Mouse (Mus musculus) left cerebral cortex, postnatal 36 days (tissue): ENCODE results near the gene Npdc1. TPM values are rescaled to one million over a fixed set of nuclear protein-coding genes. Genes with fewer than 3 reads are reported as not detected.
A peak's percentile ranks its signal among the peaks of the same experiment; 100 is the strongest.

Experiments
- microRNA-seq: library from miRNA; unstranded; fragments of <30 nt; microRNA quantifications from one replicate; pipeline ENCODE4 v1.2.0, GENCODE M21; 2022
- total RNA-seq, 2 experiments: library from RNA; stranded (reverse); gene quantifications; 2 replicates each; pipeline ENCODE4 v1.2.3; 2021

Npdc1 gene
- total RNA-seq, 2 experiments from 2014 or later = 325 to 339 TPM

Small RNA genes lying within 50 kb of the gene (microRNA-seq; reads per million reads assigned to microRNA genes)
- gene Mir3087 = 5.1 reads per million, percentile 17 among the genes with 10 or more reads in this experiment

Other genes with a start within 250 kb of the Npdc1 start
- gene Nrarp, start 218.6 kb upstream of the Npdc1 start, total RNA-seq = 10 to 100 TPM; 19.7 to 30.7 TPM
- 1 to 10 TPM; 1.6 to 2.3 TPM for gene Tor4a, start 202.5 kb upstream of the Npdc1 start, total RNA-seq
- gene Nelfb, start 187.9 kb upstream of the Npdc1 start, total RNA-seq = 10 to 100 TPM; 55.4 to 58.5 TPM
- under 1 TPM in 1 of 2 experiments, not detected in 1; 0.29 TPM for gene Stpg3, start 184.7 kb upstream of the Npdc1 start, total RNA-seq
- not detected for gene Fam166a, start 180.6 kb upstream of the Npdc1 start, total RNA-seq
- 100 to 1,000 TPM; 334 to 390 TPM for gene Tubb4b, start 174.6 kb upstream of the Npdc1 start, total RNA-seq
- gene Slc34a3, start 165.0 kb upstream of the Npdc1 start, total RNA-seq = not detected
- not detected for gene Rnf224, start 162.6 kb upstream of the Npdc1 start, total RNA-seq
- 100 to 1,000 TPM; 244 to 282 TPM for gene Rnf208, start 157.1 kb upstream of the Npdc1 start, total RNA-seq
- not detected for gene Cysrt1, start 156.9 kb upstream of the Npdc1 start, total RNA-seq
- 1 to 10 TPM; 1.9 to 3.2 TPM for gene AL732309.1, start 152.5 kb upstream of the Npdc1 start, total RNA-seq
- gene Tmem203, start 143.9 kb upstream of the Npdc1 start, total RNA-seq = 10 to 100 TPM; 32.8 to 44.3 TPM
- gene Tprn, start 136.7 kb upstream of the Npdc1 start, total RNA-seq = 10 to 100 TPM; 18.5 to 24.7 TPM
- 10 to 100 TPM; 60.1 to 68.3 TPM for gene Ssna1, start 126.9 kb upstream of the Npdc1 start, total RNA-seq
- 10 to 100 TPM; 78.9 to 82.8 TPM for gene Anapc2, start 126.9 kb upstream of the Npdc1 start, total RNA-seq
- not detected for gene Tmem210, start 111.2 kb upstream of the Npdc1 start, total RNA-seq
- not detected for gene Lrrc26, start 109.4 kb upstream of the Npdc1 start, total RNA-seq
- 100 to 1,000 TPM; 451 to 471 TPM for gene Grin1, start 80.2 kb upstream of the Npdc1 start, total RNA-seq
- gene Man1b1, start 67.0 kb upstream of the Npdc1 start, total RNA-seq = 10 to 100 TPM; 57.0 to 63.7 TPM
- gene Dpp7, start 43.0 kb upstream of the Npdc1 start, total RNA-seq = 10 to 100 TPM; 27.1 to 34.1 TPM
- gene Uap1l1, start 33.7 kb upstream of the Npdc1 start, total RNA-seq = 10 to 100 TPM; 17.0 to 20.8 TPM
- 1 to 10 TPM; 2.7 to 4.1 TPM for gene Sapcd2, start 27.0 kb upstream of the Npdc1 start, total RNA-seq
- 10 to 100 TPM; 12.0 to 13.9 TPM for gene Entpd2, start 3.5 kb upstream of the Npdc1 start, total RNA-seq
- gene Fut7, start 23.9 kb downstream of the Npdc1 start, total RNA-seq = under 1 TPM in 1 of 2 experiments, not detected in 1; 0.20 TPM
- 100 to 1,000 TPM; 169 to 174 TPM for gene Abca2, start 29.4 kb downstream of the Npdc1 start, total RNA-seq
- gene Clic3, start 57.5 kb downstream of the Npdc1 start, total RNA-seq = under 1 TPM in 1 of 2 experiments, not detected in 1; 0.69 TPM
- 10 to 100 TPM; 72.8 to 75.8 TPM for gene Paxx, start 61.7 kb downstream of the Npdc1 start, total RNA-seq
- 1,000 to 10,000 TPM; 1,442 to 2,237 TPM for gene Ptgds, start 70.7 kb downstream of the Npdc1 start, total RNA-seq
- not detected for gene Lcn12, start 94.6 kb downstream of the Npdc1 start, total RNA-seq
- gene Fbxw5, start 101.4 kb downstream of the Npdc1 start, total RNA-seq = 100 to 1,000 TPM; 107 to 127 TPM
- gene C8g, start 102.4 kb downstream of the Npdc1 start, total RNA-seq = 1 to 10 TPM; 1.0 to 1.6 TPM
- 1 to 10 TPM; 8.7 to 9.3 TPM for gene Traf2, start 147.6 kb downstream of the Npdc1 start, total RNA-seq
- gene Edf1, start 158.5 kb downstream of the Npdc1 start, total RNA-seq = 100 to 1,000 TPM; 189 to 236 TPM
- gene Mamdc4, start 175.5 kb downstream of the Npdc1 start, total RNA-seq = 1 to 10 TPM; 1.4 to 2.4 TPM
- gene Phpt1, start 175.9 kb downstream of the Npdc1 start, total RNA-seq = 10 to 100 TPM; 74.6 to 75.4 TPM
- gene Ajm1, start 182.4 kb downstream of the Npdc1 start, total RNA-seq = 100 to 1,000 TPM in 1 of 2 experiments, 10 to 100 TPM in 1; 99.8 to 110 TPM
- gene Rabl6, start 209.2 kb downstream of the Npdc1 start, total RNA-seq = 100 to 1,000 TPM; 144 to 160 TPM
- not detected for gene Ccdc183, start 218.3 kb downstream of the Npdc1 start, total RNA-seq
- 10 to 100 TPM; 19.8 to 29.2 TPM for gene Tmem141, start 222.7 kb downstream of the Npdc1 start, total RNA-seq
- under 1 TPM; 0.25 to 0.50 TPM for gene Fcna, start 228.7 kb downstream of the Npdc1 start, total RNA-seq